Mouse (Mus musculus) left cerebral cortex, adult 8-10 months (tissue): ENCODE measurements around the gene Hacd4. TPM values are rescaled to one million over a fixed set of nuclear protein-coding genes. Genes with fewer than 3 reads are reported as not detected.
"Not testable (repeated sequence)": the region's sequence is repeated elsewhere in the genome, so short reads cannot be mapped to it uniquely, and the experiment has no call there.

Experiments
- DNase-seq, 2 experiments: peaks; one replicate each; pipeline ENCODE4 v3.0.0; 2022; ENCODE audit warnings: low spot score in 2 of 2
- total RNA-seq, 4 experiments: library from RNA; stranded (reverse); gene quantifications; 2 replicates each; pipeline ENCODE4 v1.2.4; 2022

The Hacd4 gene
- total RNA-seq, 4 experiments from 2014 or later: 1.5 to 2.5 (median 2.1) TPM

DNA sequence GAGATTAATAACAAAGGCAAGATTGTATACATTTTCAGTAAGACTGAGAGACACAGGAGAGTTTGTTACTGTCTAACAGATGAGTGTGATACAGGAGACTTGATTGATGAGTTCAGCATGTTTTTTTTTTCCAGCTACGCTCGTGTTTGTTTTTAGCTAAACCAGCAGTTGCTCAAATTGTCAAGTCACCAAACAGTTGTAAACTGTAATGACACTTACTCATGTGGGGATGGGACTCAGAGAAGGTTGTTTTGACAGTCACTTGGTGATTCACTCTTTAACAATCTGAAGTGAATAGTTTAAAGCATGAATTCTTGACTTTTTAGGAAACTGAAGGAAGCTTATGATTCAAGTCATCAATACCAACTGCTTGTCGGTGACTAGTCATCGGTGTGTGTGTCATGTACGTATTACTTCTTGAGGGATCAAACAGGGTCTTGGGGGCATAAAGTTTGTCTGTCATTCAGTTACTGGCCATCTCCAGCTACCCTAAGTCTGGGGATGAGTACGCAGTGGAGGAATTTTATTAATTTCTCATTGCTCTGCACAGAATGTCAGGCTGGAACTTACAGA is 2.0 kb downstream of the Hacd4 start:
- no peak for DNase-seq

DNA sequence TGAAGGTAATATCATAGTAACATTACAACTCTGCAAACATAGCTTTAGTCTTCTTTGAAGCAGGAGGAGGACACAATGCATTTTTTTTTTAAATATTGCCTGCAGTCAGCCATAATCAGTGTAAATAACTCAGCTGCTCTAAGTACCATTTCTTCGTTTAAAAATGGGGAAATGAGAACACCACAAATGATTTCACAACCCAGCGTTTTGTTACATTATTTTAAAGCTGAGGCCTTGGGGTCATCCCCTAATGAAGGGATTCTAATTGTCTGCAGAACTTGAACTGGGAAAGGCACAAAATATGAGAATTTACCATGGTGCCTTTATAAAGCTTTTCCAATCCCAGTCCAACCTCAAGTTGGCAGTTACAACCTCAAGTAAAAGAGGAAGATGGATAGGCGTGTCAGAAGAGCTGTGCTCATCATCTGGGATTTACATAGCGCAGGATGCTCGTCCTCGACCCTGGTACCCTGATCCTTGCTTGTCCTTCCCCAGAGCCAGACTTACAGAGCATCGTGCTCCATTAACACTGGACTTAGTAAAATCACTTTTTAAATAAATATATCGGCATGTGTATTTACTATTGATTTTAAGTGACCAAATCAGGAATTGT is 6.2 kb downstream of the Hacd4 start:
- no peak for DNase-seq

GRCm38 (mm10) chr4:88427630-88428239 is 11.0 kb downstream of the Hacd4 start:
- DNase-seq: no peak

DNA sequence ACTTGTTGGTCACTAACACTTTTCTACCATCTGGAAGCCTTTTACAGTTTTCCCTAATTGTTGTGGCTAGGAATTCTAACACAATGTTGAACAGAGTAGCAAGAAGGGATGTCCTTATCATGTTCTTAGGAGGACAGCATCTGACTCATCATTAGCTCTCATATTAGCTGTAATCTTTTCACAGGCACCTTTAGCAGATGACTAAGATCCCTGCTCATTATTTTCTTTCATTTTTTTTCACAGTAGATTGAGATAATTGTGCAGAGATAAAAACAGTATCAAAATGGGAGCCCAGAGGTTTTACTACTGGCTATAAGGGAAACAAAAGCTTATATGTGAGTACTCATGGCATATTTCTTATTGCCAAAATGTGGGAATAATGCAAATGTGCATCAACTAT is 14.2 kb downstream of the Hacd4 start:
- no peak for DNase-seq

- DNase-seq: no peak
Measured at GRCm38 (mm10) chr4:88419378-88419777, 19.4 kb downstream of the Hacd4 start.

GRCm38 (mm10) chr4:88415017-88415416 is 23.7 kb downstream of the Hacd4 start:
- DNase-seq: no peak

GRCm38 (mm10) chr4:88412331-88412730 is 26.4 kb downstream of the Hacd4 start:
- DNase-seq: no peak

- DNase-seq: no peak
Measured at GRCm38 (mm10) chr4:88409279-88409678, 29.4 kb downstream of the Hacd4 start.

DNA sequence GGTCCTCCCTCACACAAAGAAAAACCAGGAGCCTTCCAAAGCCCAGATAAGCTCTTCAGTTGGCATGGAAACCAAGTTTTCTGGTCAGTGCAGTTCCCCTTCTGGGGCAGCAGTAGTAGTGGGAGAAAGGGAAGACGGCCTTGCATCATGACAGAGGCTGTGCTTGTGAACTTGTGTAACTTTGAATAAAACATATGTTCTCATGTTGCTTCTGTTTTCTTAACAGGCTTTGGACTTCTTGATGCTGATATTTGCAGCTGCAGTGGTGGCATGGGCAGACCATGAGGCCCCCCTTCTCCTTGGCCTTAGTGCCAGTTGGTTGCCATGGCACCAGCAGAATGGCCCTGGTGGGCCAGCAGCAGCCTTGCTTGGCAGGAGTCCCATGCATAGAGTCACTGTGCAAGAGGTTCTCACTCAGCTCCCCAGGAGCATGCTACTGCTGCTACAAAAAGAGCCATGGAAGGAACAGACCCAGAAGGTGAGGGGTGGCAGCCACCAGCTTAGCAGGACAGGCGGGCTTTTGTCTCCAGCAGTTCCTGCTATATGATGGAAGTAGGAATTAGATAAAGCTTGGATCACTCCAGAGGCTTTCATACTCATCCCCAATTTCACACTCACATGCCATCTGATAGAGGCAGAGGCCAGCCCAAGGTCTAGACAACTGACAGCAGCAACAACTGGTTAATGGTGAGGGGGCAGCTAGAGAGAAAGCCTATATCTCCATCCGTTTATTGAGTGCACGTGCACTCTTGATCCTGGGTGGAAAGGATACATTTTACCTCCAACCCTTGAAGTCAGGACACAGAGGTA is 31.6 kb downstream of the Hacd4 start:
- peak in 1 of 2 experiments; percentile 19 for DNase-seq

GRCm38 (mm10) chr4:88402884-88403283 is 35.8 kb downstream of the Hacd4 start:
- no peak for DNase-seq

DNA sequence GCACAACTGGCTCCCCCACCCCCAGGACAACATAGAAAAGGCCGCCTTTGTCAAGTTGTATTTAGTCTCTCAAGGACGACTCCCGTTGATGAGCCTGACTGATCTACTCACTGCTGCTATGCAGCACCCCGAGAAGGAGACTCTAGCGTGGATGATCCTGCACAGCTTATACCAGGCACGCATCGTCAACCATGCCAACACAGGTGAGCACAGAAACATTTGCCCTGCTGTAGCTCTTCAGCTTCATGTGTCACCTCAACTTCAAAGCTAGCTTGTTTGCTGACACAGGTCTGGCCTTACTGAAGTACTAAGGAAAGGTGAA is 37.8 kb downstream of the Hacd4 start:
- DNase-seq: no peak

- DNase-seq: no peak
Measured at GRCm38 (mm10) chr4:88400302-88400991, 38.3 kb downstream of the Hacd4 start.

- DNase-seq: no peak
Measured at GRCm38 (mm10) chr4:88396995-88397521, 41.7 kb downstream of the Hacd4 start.

DNA sequence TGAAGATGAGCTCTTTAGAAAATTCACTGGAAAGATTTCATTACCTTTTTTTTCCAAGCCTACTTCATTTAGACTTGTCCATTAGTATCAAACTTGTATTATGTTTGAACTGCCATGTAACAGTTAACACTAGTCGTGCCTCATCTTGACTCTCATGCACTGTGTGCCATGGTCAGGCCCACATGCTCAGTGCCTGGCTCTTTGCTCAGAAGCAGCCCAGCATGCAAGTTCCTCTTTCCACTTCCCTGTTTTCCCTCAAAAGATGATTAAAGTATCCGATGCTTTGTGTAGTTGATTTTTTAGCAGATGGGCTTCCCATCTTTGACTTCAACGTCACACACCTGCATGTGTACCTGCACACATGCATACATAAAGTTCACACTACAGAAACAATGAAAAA is 43.0 kb downstream of the Hacd4 start:
- no peak for DNase-seq

- not testable (repeated sequence) for DNase-seq
Measured at GRCm38 (mm10) chr4:88390596-88390995, 48.1 kb downstream of the Hacd4 start.

- no peak for DNase-seq
Measured at GRCm38 (mm10) chr4:88390036-88390435, 48.7 kb downstream of the Hacd4 start.

- DNase-seq: no peak
Measured at GRCm38 (mm10) chr4:88372293-88373224, 66.2 kb downstream of the Hacd4 start.

GRCm38 (mm10) chr4:88370819-88371218 is 67.9 kb downstream of the Hacd4 start:
- peak in 1 of 2 experiments; percentile 19 for DNase-seq

DNA sequence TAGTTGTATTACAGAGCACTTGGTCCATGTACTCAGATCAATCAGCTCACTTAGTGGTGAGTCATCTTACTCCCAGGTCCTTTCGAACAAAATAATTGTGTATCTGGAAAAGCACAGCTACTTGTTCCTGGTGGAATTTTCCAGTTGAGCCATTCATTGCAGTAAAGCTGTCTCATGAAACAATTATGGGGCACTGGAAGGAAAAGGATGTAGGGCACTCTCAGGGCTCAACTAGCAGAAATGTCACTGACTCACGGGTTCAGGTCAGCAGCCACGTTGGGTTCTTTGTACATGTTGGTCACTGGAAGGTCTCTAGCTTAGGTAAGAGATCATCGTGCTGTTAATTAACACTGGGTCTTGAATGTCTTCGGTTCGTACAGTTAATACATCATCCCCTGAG is 68.8 kb downstream of the Hacd4 start:
- DNase-seq: no peak

DNA sequence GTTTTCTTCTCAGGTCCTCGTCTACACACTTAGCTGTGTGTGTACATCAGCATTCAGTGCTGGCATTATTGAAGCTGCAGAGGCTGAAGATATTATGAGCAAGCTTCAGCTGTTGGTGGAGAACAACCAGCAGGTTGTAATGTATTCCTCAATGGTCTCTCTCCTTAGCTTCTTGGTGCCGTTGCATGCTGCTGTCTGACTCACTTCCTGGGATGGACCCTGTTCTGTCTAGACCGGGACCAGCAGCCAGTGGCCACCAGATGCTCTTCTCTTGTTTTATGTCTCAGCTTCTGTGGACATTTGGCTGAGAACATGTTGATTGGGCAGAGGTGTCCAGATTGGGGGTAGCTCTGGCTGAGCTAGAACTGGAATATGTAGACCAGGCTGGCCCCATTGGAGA is 81.3 kb downstream of the Hacd4 start:
- peak in 1 of 2 experiments; percentile 16 for DNase-seq
